Mouse (Mus musculus): ENCODE data around the gene Supt3.

DNA sequence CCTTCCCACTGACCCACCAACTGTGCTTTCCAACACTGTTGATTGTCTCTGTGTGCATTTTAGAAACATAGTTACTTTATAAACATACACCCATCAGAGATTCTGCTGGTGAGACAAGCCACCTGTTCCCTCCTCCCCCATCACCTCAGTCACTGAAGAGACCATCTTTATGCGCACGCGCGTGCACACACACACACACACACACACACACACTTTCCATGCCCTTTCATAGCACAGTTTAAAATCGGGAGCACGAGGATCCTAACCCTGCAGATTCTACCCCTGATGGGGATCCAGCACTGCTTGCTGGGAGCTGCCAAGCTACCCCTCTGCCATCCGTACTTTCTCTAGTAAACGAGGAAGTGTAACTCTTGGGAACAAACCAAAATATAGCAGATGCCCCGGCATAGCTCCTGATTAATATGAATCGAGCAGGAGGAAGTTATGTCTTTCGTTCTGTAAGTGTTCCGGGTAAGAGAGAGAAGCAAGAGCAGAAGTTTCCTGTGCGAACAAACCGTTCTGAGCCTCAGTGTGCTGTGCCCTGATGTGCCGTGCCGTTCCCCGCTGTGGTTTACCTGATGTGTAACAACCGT is 342.8 kb downstream of the Supt3 start:
- TF ChIP-seq CTCF (IDR thresholded peaks at IDR 0.05; ENCODE audit: low read depth, low read length) (no peak), EP300 (IDR thresholded peaks at IDR 0.05; ENCODE audit: insufficient read depth, low read depth, low read length) (no peak)

All from ES-Bruce4 (cell line).